Mouse (Mus musculus): ENCODE results near the gene Cdc20b. TPM values are rescaled to one million over a fixed set of nuclear protein-coding genes. Genes with fewer than 3 reads are reported as not detected.
A peak's percentile ranks its signal among the peaks of the same experiment; 100 is the strongest.

The Cdc20b gene
- 0.56 and 0.86 TPM in 2 replicates for polyA plus RNA-seq (2015; fragmentation: Nextera tagmentation; extraction: Ambion mirVana)

DNA sequence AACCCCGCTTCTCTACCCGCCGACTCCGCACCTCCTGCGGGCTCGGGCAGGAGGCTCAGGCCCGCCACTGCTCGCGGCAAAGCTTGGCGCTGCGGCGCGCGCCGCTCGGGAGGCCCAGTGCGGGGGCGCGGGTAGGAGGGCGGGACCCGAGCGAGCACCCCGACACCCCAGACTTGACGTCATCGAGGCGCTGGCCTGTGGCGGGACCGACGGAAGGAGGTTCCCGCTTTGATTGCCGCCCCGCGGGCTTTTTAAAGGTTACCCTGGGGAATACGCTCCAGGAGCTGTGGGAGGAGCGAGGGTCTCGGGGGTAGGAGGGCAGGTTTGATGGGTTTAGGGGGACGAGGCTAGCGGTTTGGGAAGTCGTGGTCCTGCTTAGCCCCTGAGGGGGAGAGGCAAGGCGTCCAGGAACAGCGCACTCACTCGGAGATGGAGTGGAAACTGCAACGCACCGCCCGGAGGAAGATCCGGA lies at the start of gene Cdc20b:
Gene Cdc20b (plus strand): TSS at position 162 of the 472 bp plus-strand sequence.
- peak within 1 kb of the TSS; percentile 60 for H3K9ac ChIP-seq (ENCODE audit: low read depth, low read length)
- no peaks in the 10 kb centered on the region for H3K9me3 ChIP-seq (ENCODE audit: control insufficient read depth, low read length)
- under 1% methylated on average over 46 of the region's 46 CpGs for WGBS
- H3K4me2 ChIP-seq (ENCODE audit: low read length): peak within 1 kb of the TSS; percentile 97
- H3K4me1 ChIP-seq (ENCODE audit: control insufficient read depth, insufficient read depth, low read depth, low read length): peaks cover 15% of the 10 kb centered on the region
- peaks cover 18% of the 10 kb centered on the region for H3K27me3 ChIP-seq (replicated peaks; ENCODE audit: control insufficient read depth, insufficient read depth, low read length)
- no peaks in the 10 kb centered on the region for H3K36me3 ChIP-seq (ENCODE audit: control insufficient read depth, insufficient read depth, low read length)
- peak within 1 kb of the TSS; percentile 61 for H3K4me3 ChIP-seq (ENCODE audit: low read length)
- no peak within 1 kb of the TSS for H3K27ac ChIP-seq (ENCODE audit: low read depth, low read length)
- ATAC-seq: no peak

DNA sequence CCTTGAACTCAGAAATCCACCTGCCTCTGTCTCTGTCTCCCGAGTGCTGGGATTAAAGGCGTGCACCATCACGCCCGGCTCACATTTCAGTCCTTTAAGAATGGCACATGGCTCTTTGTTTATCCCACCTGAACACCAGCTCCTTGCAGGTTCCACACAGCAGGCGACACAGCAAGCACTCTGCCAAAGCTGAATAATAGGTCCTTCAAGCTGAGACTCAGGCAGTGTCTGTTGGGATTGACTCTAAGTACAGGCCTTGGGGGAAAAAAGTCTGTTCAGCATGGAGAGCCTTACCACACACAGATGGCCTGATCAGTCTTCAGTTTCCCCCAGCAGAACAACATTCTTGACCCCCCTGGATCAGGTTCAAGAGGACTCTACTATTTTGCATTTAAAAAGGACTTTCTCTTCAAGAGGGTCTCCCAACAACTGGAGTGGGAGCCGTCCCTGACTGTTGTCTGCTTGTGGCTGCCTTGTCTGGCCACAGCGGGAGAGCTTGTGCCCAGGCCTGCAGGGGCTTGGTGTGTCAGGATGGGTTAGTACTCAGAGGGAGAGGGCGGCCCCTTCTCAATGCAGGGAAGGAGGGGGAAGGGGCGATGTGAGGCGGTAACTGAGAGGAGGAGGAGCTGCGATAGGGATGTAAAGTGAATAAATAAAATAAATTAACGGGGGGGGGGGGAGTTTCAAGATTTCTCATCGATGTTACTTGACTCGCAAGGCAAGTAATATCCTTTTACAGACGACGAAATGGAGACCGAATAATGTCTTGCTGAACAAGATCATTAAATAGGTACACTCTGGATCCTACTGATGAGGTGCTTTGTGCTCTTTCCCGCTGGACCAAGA lies 49.1 kb upstream of the Cdc20b start:
- no peak for ATAC-seq
- Histone ChIP-seq H3K9ac (ENCODE audit: low read depth, low read length) (no peak overlapping the region), H3K27ac (ENCODE audit: low read depth, low read length) (no peak overlapping the region), H3K9me3 (ENCODE audit: control insufficient read depth, low read length) (no peaks in the 10 kb centered on the region), H3K4me2 (ENCODE audit: low read length) (no peak overlapping the region), H3K27me3 (replicated peaks; ENCODE audit: control insufficient read depth, insufficient read depth, low read length) (peaks cover 31% of the 10 kb centered on the region), H3K36me3 (ENCODE audit: control insufficient read depth, insufficient read depth, low read length) (no peaks in the 10 kb centered on the region), H3K4me1 (ENCODE audit: control insufficient read depth, insufficient read depth, low read depth, low read length) (peaks cover 26% of the 10 kb centered on the region), H3K4me3 (ENCODE audit: low read length) (no peak overlapping the region)
- WGBS: 5% methylated on average over 18 of the region's 18 CpGs

DNA sequence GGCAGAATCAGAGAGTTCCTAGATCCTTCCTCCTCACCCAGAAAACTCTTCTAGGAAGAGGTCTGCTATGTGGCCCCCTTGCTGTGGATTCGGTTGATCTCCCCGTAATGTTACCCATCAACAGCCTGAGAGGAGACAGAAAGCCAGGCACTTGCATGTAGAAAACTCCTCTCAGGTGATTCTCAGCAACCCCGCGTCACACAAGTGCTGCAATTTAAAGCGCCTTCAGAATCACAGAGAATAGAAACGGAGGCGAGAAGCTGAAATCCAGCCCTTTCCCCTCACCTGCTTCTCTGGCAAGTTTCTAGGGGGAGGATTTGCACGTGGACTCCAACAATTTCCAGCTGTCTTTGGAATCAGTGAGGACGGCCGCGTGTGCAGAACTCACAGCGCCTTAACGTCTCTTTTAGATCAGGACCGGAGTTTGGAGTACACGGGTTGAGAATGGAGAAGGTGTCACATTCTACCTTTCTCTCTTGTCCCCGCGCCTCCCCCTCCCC lies 48.4 kb upstream of the Cdc20b start:
- ATAC-seq: no peak
- Histone ChIP-seq H3K27ac (ENCODE audit: low read depth, low read length) (no peak overlapping the region), H3K4me1 (ENCODE audit: control insufficient read depth, insufficient read depth, low read depth, low read length) (peaks cover 26% of the 10 kb centered on the region), H3K4me3 (ENCODE audit: low read length) (peak overlapping the region; percentile 59; the same call in 1 of the 2 replicates), H3K36me3 (ENCODE audit: control insufficient read depth, insufficient read depth, low read length) (no peaks in the 10 kb centered on the region), H3K9me3 (ENCODE audit: control insufficient read depth, low read length) (no peaks in the 10 kb centered on the region), H3K4me2 (ENCODE audit: low read length) (peak overlapping the region; percentile 90), H3K9ac (ENCODE audit: low read depth, low read length) (no peak overlapping the region), H3K27me3 (replicated peaks; ENCODE audit: control insufficient read depth, insufficient read depth, low read length) (peaks cover 37% of the 10 kb centered on the region)
- WGBS: 0% methylated on average over 17 of the region's 17 CpGs

DNA sequence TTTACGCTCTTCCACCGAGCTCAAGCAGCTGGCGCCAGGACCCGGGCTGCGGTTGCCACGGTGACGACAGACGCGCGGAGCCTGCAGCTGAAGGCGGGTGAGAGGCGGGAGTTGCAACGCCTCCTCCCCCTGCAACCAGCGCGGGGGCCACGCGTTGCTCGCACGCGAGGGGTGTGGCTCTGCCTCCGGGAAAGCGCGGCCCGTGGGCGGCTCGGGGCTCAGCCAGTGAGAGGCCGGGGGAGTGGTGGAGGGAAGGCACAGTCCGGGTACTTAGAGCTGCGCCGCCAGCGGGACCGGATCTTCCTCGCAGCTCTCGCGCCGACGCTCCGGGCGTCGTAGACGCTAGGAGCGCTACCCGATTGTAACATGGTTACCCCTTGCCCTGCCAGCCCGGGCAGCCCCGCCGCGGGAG lies 47.4 kb upstream of the Cdc20b start, which contains the start of gene Ccno:
Gene Ccno (plus strand): TSS at position 271 of the 412 bp plus-strand sequence.
- Histone ChIP-seq H3K9ac (ENCODE audit: low read depth, low read length) (peak within 1 kb of the TSS; percentile 59), H3K27me3 (replicated peaks; ENCODE audit: control insufficient read depth, insufficient read depth, low read length) (peaks cover 43% of the 10 kb centered on the region), H3K4me1 (ENCODE audit: control insufficient read depth, insufficient read depth, low read depth, low read length) (peaks cover 26% of the 10 kb centered on the region), H3K4me3 (ENCODE audit: low read length) (peak within 1 kb of the TSS; percentile 59), H3K4me2 (ENCODE audit: low read length) (peak within 1 kb of the TSS; percentile 90), H3K36me3 (ENCODE audit: control insufficient read depth, insufficient read depth, low read length) (no peaks in the 10 kb centered on the region), H3K9me3 (ENCODE audit: control insufficient read depth, low read length) (no peaks in the 10 kb centered on the region), H3K27ac (ENCODE audit: low read depth, low read length) (no peak within 1 kb of the TSS)
- ATAC-seq: peak; percentile 97
- 0% methylated on average over 37 of the region's 47 CpGs for WGBS

DNA sequence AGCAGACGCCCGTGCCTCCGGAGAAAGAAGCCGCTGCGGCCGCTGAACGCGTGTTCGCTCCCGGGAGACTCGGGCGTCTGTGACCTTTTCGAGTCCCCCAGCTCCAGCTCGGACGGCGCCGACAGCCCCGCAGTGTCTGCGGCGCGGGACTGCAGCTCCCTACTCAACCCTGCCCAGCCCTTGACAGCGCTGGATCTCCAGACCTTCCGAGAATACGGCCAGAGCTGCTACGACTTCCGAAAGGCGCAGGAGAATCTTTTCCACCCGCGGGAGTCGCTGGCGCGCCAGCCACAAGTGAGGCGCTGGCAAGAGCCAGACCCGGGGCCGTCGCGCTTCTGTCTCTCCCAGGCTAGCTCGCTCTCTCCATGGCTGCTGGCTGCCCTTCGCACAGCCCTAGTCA lies 46.9 kb upstream of the Cdc20b start:
- peak; percentile 52 for ATAC-seq

DNA sequence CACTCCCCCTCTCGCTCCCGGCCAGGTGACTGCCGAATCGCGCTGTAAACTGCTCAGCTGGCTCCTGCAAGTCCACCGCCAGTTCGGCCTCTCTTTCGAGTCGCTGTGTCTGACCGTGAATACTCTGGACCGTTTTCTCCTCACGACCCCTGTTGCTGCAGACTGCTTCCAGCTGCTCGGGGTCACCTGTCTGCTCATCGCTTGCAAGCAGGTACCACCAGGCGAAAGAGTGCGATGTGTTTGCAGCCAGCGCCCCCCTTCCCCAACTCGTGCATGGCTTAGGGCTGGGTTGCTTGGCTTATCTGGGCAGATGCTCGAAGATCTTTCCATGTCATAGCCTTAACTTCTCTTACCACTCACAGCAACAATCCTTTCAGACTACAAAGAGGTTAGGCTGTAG lies 46.0 kb upstream of the Cdc20b start:
- Histone ChIP-seq H3K9me3 (ENCODE audit: control insufficient read depth, low read length) (no peaks in the 10 kb centered on the region), H3K27me3 (replicated peaks; ENCODE audit: control insufficient read depth, insufficient read depth, low read length) (peaks cover 51% of the 10 kb centered on the region), H3K4me1 (ENCODE audit: control insufficient read depth, insufficient read depth, low read depth, low read length) (peaks cover 33% of the 10 kb centered on the region), H3K36me3 (ENCODE audit: control insufficient read depth, insufficient read depth, low read length) (no peaks in the 10 kb centered on the region), H3K9ac (ENCODE audit: low read depth, low read length) (0 out of 2 replicates have a peak overlapping the region, but pooled peaks have one; percentile 33), H3K4me3 (ENCODE audit: low read length) (peak overlapping the region; percentile 59), H3K4me2 (ENCODE audit: low read length) (peak overlapping the region; percentile 90), H3K27ac (ENCODE audit: low read depth, low read length) (no peak overlapping the region)
- WGBS: 1% methylated on average over 19 of the region's 19 CpGs
- no peak for ATAC-seq

More for the DNA sequence above, 46.9 kb upstream of the Cdc20b start:
- under 1% methylated on average over 38 of the region's 39 CpGs for WGBS
- H3K4me1 ChIP-seq (ENCODE audit: control insufficient read depth, insufficient read depth, low read depth, low read length): peaks cover 26% of the 10 kb centered on the region
- no peak overlapping the region for H3K27ac ChIP-seq (ENCODE audit: low read depth, low read length)
- no peaks in the 10 kb centered on the region for H3K9me3 ChIP-seq (ENCODE audit: control insufficient read depth, low read length)
- peak overlapping the region; percentile 59 for H3K9ac ChIP-seq (ENCODE audit: low read depth, low read length)
- peak overlapping the region; percentile 90 for H3K4me2 ChIP-seq (ENCODE audit: low read length)
- H3K27me3 ChIP-seq (replicated peaks; ENCODE audit: control insufficient read depth, insufficient read depth, low read length): peaks cover 45% of the 10 kb centered on the region
- peak overlapping the region; percentile 59 for H3K4me3 ChIP-seq (ENCODE audit: low read length)
- no peaks in the 10 kb centered on the region for H3K36me3 ChIP-seq (ENCODE audit: control insufficient read depth, insufficient read depth, low read length)

DNA sequence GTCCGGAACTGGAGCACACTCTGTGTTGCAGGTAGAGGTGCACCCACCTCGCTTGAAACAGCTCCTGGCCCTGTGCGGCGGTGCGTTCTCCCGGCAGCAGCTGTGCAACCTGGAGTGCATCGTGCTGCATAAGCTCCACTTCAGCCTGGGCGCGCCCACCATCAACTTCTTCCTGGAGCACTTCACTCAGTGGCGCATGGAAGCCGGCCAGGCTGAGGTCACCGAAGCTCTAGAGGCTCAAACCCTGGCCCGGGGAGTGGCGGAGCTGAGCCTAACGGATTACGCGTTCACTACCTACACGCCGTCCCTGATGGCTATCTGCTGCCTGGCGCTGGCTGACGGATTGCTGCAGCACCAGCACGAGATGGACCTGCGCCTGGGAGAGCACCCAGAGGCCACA lies 45.4 kb upstream of the Cdc20b start:
- WGBS: under 1% methylated on average over 23 of the region's 23 CpGs
- Histone ChIP-seq H3K9me3 (ENCODE audit: control insufficient read depth, low read length) (no peaks in the 10 kb centered on the region), H3K9ac (ENCODE audit: low read depth, low read length) (peak overlapping the region; percentile 33; the same call in 1 of the 2 replicates), H3K36me3 (ENCODE audit: control insufficient read depth, insufficient read depth, low read length) (no peaks in the 10 kb centered on the region), H3K27me3 (replicated peaks; ENCODE audit: control insufficient read depth, insufficient read depth, low read length) (peaks cover 55% of the 10 kb centered on the region), H3K4me3 (ENCODE audit: low read length) (peak overlapping the region; percentile 21), H3K4me1 (ENCODE audit: control insufficient read depth, insufficient read depth, low read depth, low read length) (peaks cover 37% of the 10 kb centered on the region), H3K27ac (ENCODE audit: low read depth, low read length) (no peak overlapping the region), H3K4me2 (ENCODE audit: low read length) (peak overlapping the region; percentile 28; the same call in 1 of the 2 replicates)
- ATAC-seq: no peak

DNA sequence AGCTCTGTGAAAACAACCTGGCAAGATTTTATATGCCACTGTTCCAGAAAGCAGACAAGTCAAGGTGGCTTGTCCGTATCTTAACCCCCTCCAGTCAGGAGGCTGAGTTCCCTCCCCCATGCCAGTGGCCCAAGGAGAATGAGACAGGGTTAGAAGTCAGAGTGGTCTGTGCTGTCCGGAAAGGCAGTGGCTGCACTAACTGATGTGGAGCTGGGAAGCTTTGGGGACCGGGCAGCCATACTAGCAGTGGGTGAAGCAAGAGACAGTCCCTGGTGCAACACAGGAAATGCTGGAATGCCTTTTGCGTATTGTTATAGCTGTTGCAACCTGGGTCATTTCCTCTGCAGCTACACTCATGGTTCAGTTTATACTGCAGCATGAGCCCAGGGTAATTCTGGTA lies 44.6 kb upstream of the Cdc20b start:
- H3K9me3 ChIP-seq (ENCODE audit: control insufficient read depth, low read length): no peaks in the 10 kb centered on the region
- WGBS: 14% methylated on average over 4 of the region's 4 CpGs
- H3K9ac ChIP-seq (ENCODE audit: low read depth, low read length): no peak overlapping the region
- no peak overlapping the region for H3K4me2 ChIP-seq (ENCODE audit: low read length)
- no peak for ATAC-seq
- no peaks in the 10 kb centered on the region for H3K36me3 ChIP-seq (ENCODE audit: control insufficient read depth, insufficient read depth, low read length)
- peaks cover 63% of the 10 kb centered on the region for H3K27me3 ChIP-seq (replicated peaks; ENCODE audit: control insufficient read depth, insufficient read depth, low read length)
- no peak overlapping the region for H3K4me3 ChIP-seq (ENCODE audit: low read length)
- H3K4me1 ChIP-seq (ENCODE audit: control insufficient read depth, insufficient read depth, low read depth, low read length): peaks cover 37% of the 10 kb centered on the region
- H3K27ac ChIP-seq (ENCODE audit: low read depth, low read length): no peak overlapping the region

DNA sequence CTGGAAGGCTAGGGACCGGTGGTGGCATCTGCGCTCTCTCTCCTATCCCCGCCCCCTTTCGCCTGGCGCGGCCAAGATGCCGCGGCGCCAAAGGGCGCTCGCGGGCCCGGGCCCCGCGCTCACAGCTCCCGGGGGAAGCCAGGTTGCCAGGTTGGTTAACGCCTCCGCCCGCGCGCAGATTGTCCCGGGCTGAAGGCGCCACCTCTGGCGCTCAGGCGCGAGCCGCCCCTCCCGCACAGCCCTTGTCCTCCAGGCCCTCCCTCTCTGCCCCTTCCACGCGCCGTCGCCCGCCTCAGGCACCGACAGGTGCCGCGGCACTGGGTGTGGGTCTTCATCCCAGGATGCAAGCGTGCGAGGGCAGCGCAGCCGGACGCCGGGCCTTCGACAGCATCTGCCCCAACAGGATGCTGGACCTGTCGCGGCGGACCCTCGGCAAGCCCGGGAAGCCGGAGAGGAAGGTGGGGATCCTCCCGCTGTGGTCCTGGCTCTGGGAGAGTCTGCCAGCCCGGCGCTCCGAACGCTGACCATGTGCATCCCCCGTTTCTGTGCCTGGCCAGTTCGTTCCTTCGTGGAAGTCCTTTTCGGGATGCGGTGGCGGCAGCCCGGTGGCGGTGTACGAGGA lies 41.3 kb upstream of the Cdc20b start, which contains the start of gene Mcidas:
Gene Mcidas (plus strand): TSS at position 315 of the 622 bp plus-strand sequence.
- H3K9ac ChIP-seq (ENCODE audit: low read depth, low read length): peak within 1 kb of the TSS; percentile 45
- H3K4me1 ChIP-seq (ENCODE audit: control insufficient read depth, insufficient read depth, low read depth, low read length): peaks cover 24% of the 10 kb centered on the region
- H3K4me3 ChIP-seq (ENCODE audit: low read length): peak within 1 kb of the TSS; percentile 46
- peak within 1 kb of the TSS; percentile 66 for H3K4me2 ChIP-seq (ENCODE audit: low read length)
- H3K36me3 ChIP-seq (ENCODE audit: control insufficient read depth, insufficient read depth, low read length): no peaks in the 10 kb centered on the region
- WGBS: under 1% methylated on average over 56 of the region's 63 CpGs
- peaks cover 77% of the 10 kb centered on the region for H3K27me3 ChIP-seq (replicated peaks; ENCODE audit: control insufficient read depth, insufficient read depth, low read length)
- 0 out of 2 replicates have a peak, but pooled peaks have one; percentile 37 for ATAC-seq
- no peaks in the 10 kb centered on the region for H3K9me3 ChIP-seq (ENCODE audit: control insufficient read depth, low read length)
- no peak within 1 kb of the TSS for H3K27ac ChIP-seq (ENCODE audit: low read depth, low read length)

Data from hindbrain, embryonic 16.5 days (tissue).